Comparison of ENCODE assay signal across 23 mouse cellular contexts in the genomic region with DNA sequence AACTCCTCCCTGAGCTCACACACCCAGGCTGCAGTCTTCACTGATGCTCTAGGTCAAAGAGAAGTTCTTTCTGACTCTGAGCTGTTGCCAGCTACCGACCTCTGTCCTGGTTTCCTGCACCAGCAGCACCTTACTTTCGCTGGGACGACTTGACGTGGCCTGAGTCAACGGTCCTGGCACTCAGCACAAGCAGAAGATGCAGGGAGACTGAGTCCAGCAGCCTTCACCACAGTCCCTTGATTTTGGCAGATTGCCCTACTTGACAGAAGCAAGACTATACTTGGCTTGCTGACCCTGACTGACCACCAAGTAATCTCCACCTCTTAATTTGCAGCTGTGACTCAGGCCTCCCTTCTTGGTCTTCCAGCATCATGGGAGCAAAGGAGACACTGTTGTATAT.
DNase-seq lines count a peak whose midpoint lies in the region; ATAC-seq lines count a peak whose summit lies in the region.
"Had no signal": no experiment of that assay in that cellular context is flagged by ENCODE, and none has a peak within 500 bp of the region (broad histone marks: within the 10 kb centered on the region; RNA-seq: fewer than 3 reads in every experiment).

No protein-coding gene starts in this region.

- WGBS in forebrain, embryonic 10.5 days: 95% methylated on average over 5 of the region's 5 CpGs
- 94% methylated on average over 5 of the region's 5 CpGs for WGBS in forebrain, embryonic 12.5 days
- WGBS in neural tube, embryonic 12.5 days: 89% methylated on average over 5 of the region's 5 CpGs
- 93% methylated on average over 5 of the region's 5 CpGs for WGBS in neural tube, embryonic 15.5 days

- H3K36me3 ChIP-seq in forebrain, embryonic 10.5 days (replicated peaks): peaks cover 63% of the 10 kb centered on the region
- H3K36me3 ChIP-seq in forebrain, embryonic 12.5 days (replicated peaks): peaks cover 13% of the 10 kb centered on the region
- peaks cover 6% of the 10 kb centered on the region; the same call in 1 of the 2 replicates for H3K36me3 ChIP-seq in neural tube, embryonic 12.5 days
- no peaks in the 10 kb centered on the region for H3K36me3 ChIP-seq in neural tube, embryonic 15.5 days
- H3K36me3 ChIP-seq: embryonic facial prominence, embryonic 15.5 days had no signal

- H3K27ac ChIP-seq in forebrain, embryonic 10.5 days: 0 out of 2 replicates have a peak overlapping the region, but pooled peaks have one; percentile 6
- H3K27ac ChIP-seq in forebrain, embryonic 12.5 days: no peak overlapping the region
- 0 out of 2 replicates have a peak overlapping the region, but pooled peaks have one; percentile 15 for H3K27ac ChIP-seq in neural tube, embryonic 12.5 days
- H3K27ac ChIP-seq in neural tube, embryonic 15.5 days (replicated peaks): no peak overlapping the region

- no peak for DNase-seq in forebrain, embryonic 10.5 days (ENCODE audit: extremely low spot score, low spot score)
- DNase-seq in MN1 (ENCODE audit: low spot score): peak; percentile 53
- no peak for DNase-seq in urinary bladder, adult 2 months (ENCODE audit: low spot score)
- DNase-seq: adrenal gland, adult 2 months; adrenal gland, postnatal 10 days; adrenal gland, postnatal 25 days; B cell, adult 2 months; cerebellum, adult 11 months; cerebellum, adult 18-20 months; cerebellum, adult 9-11 months; cerebellum, postnatal 36 days; embryo, embryonic 11 days had no signal

- H3K4me1 ChIP-seq in forebrain, embryonic 10.5 days: peaks cover 26% of the 10 kb centered on the region
- H3K4me1 ChIP-seq in forebrain, embryonic 12.5 days: 0 out of 2 replicates have a peak, but pooled peaks cover 10% of the 10 kb centered on the region
- no peaks in the 10 kb centered on the region; the same call in 1 of the 2 replicates for H3K4me1 ChIP-seq in neural tube, embryonic 12.5 days
- 0 out of 2 replicates have a peak, but pooled peaks cover 12% of the 10 kb centered on the region for H3K4me1 ChIP-seq in neural tube, embryonic 15.5 days

- ATAC-seq in forebrain, embryonic 12.5 days (ENCODE audit: low FRiP score): no peak
- no peak for ATAC-seq in neural tube, embryonic 12.5 days (ENCODE audit: low FRiP score, low read depth)
- no peak for ATAC-seq in neural tube, embryonic 15.5 days (ENCODE audit: low FRiP score)
- ATAC-seq in CD4-positive, CD25-positive, alpha-beta regulatory T cell, adult 4 months: no peak
- ATAC-seq: activated CD4-positive, CD25-positive, alpha-beta regulatory T cell, adult 4 months; forebrain, embryonic 14.5 days; forebrain, embryonic 16.5 days; Patski had no signal

- H3K9me3 ChIP-seq in forebrain, embryonic 10.5 days: no peaks in the 10 kb centered on the region
- no peaks in the 10 kb centered on the region for H3K9me3 ChIP-seq in forebrain, embryonic 12.5 days
- H3K9me3 ChIP-seq in neural tube, embryonic 12.5 days: no peaks in the 10 kb centered on the region
- H3K9me3 ChIP-seq in neural tube, embryonic 15.5 days (replicated peaks): no peaks in the 10 kb centered on the region
- H3K9me3 ChIP-seq: embryonic facial prominence, embryonic 13.5 days; embryonic facial prominence, embryonic 15.5 days had no signal

- no peak overlapping the region for H3K4me3 ChIP-seq in forebrain, embryonic 10.5 days
- H3K4me3 ChIP-seq in forebrain, embryonic 12.5 days (replicated peaks): no peak overlapping the region
- no peak overlapping the region for H3K4me3 ChIP-seq in neural tube, embryonic 12.5 days
- H3K4me3 ChIP-seq in neural tube, embryonic 15.5 days (replicated peaks): no peak overlapping the region
- H3K4me3 ChIP-seq: embryonic facial prominence, embryonic 13.5 days; embryonic facial prominence, embryonic 15.5 days; erythroblast, embryonic 14.5 days had no signal

- no peaks in the 10 kb centered on the region for H3K27me3 ChIP-seq in forebrain, embryonic 10.5 days (ENCODE audit: poor library complexity, severe bottlenecking)
- no peaks in the 10 kb centered on the region for H3K27me3 ChIP-seq in forebrain, embryonic 12.5 days
- H3K27me3 ChIP-seq in neural tube, embryonic 12.5 days (replicated peaks): no peaks in the 10 kb centered on the region
- H3K27me3 ChIP-seq in neural tube, embryonic 15.5 days (replicated peaks): no peaks in the 10 kb centered on the region
- H3K27me3 ChIP-seq: embryonic facial prominence, embryonic 13.5 days; embryonic facial prominence, embryonic 15.5 days had no signal

- H3K9ac ChIP-seq in forebrain, embryonic 12.5 days: no peak overlapping the region
- no peak overlapping the region for H3K9ac ChIP-seq in neural tube, embryonic 12.5 days
- H3K9ac ChIP-seq in neural tube, embryonic 15.5 days (replicated peaks): no peak overlapping the region
- H3K9ac ChIP-seq: embryonic facial prominence, embryonic 13.5 days; embryonic facial prominence, embryonic 15.5 days had no signal

- H3K4me2 ChIP-seq in forebrain, embryonic 12.5 days: no peak overlapping the region
- no peak overlapping the region for H3K4me2 ChIP-seq in neural tube, embryonic 12.5 days (replicated peaks)
- H3K4me2 ChIP-seq in neural tube, embryonic 15.5 days: no peak overlapping the region
- H3K4me2 ChIP-seq: embryonic facial prominence, embryonic 13.5 days; embryonic facial prominence, embryonic 15.5 days had no signal

Comparison
In these comparisons a context has a peak if more than half of its experiments do, and no peak if none do; other contexts are left out.
1. H3K27ac ChIP-seq: peak in forebrain, embryonic 10.5 days (single experiment) and neural tube, embryonic 12.5 days (single experiment); none in forebrain, embryonic 12.5 days (single experiment) and neural tube, embryonic 15.5 days (single experiment).